Mouse (Mus musculus): ENCODE results near the gene Tmem219. TPM values are rescaled to one million over a fixed set of nuclear protein-coding genes. Genes with fewer than 3 reads are reported as not detected.

The Tmem219 gene
- total and polyA plus RNA-seq, 3 experiments = 8.6 to 33.6 (median 12.0) TPM

DNA sequence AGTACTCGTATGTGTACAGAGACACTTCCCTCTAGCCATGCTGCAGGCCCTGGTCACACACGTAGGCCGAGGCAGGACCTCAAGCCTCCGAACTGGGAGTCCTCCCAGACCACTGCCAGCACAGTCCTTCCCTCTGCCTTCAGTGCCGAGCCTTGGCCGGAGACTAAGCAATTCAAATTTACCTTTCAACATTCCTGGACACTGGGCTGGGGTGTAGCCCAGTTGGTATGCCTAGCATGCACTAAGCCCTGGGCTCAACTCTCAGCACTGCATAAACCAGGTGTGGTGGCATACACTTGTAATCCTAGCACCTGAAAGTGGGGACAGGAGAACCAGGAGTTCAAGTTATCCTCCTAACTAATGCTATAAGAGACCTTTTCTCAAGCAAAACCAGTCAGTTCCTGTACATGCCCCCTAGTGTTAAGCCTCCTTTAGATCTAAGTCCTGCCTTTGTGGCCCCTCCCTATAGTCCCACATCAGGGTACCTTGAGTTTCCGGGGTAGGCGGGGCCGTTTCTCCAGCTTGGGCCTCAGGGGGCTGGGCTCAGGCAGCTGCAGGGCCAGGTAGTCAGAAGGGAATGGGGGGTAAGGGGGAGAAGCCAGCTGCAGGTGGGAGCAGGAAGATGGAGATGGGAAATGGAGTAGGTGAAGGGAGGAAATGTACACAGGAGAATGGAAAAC, 65.8 kb downstream of the Tmem219 start:
- Histone ChIP-seq H3K79me2 (replicated peaks; ENCODE audit: control insufficient read depth, insufficient read depth, low read length) (no peaks in the 10 kb centered on the region), H3K36me3 (ENCODE audit: control insufficient read depth, insufficient read depth, low read length) (no peaks in the 10 kb centered on the region), H3K4me1 (ENCODE audit: control insufficient read depth, insufficient read depth, low read length) (peaks cover 3% of the 10 kb centered on the region), H3K9ac (ENCODE audit: low read depth, low read length) (no peak overlapping the region), H3K27ac (no peak overlapping the region), H3K4me3 (no peak overlapping the region), H3K27me3 (ENCODE audit: control insufficient read depth, insufficient read depth, low read length) (no peaks in the 10 kb centered on the region)
- 78% methylated on average over 9 of the region's 9 CpGs for WGBS
- TF ChIP-seq CTCF (IDR thresholded peaks at IDR 0.05) (no peak), EP300 (IDR thresholded peaks at IDR 0.05; ENCODE audit: insufficient read depth, low read depth, low read length) (no peak)
- intact Hi-C loops (cut with DNase I) = no loop called here
- no peak for DNase-seq

DNA sequence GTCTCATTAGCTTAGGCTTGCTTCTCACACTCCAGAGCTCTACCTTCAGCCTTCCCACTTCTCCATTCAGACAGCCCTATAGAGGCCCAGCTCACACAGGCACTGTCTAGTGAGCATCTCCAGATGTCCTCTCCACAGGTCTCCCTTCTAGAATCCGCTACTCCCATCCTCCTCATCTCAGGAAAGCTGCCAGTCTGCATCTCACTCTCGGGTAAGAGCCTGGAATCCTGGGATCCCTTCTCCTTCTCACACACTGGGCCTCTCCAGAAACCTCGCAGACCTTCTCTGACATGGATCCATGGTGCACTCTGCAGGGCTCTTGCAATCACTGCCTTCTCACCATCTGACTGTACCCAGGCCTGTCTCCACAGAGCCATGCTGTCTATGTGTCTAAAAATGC, 67.1 kb downstream of the Tmem219 start:
- WGBS = 87% methylated on average over 3 of the region's 3 CpGs

DNA sequence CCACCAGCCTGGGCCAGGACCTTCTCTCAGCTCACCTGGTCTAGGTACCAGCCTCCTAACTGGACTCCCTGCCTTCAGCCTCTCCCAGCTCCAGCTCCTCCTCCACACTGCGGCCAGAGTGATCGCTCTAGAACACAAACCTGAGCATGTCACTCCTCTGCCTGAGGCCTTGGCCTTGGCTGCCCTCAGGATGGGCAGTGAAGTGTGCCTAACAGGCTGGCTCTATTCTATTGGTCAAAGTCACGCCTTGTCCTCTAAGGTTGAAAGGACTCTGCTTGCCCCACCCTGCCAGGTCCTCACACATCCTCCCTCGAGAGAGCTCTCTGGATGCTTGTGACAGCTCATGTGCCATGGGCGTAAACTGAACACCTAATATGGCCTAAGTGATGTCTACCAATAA, 69.3 kb downstream of the Tmem219 start:
- DNase-seq = no peak
- Histone ChIP-seq H3K4me3 (no peak overlapping the region), H3K27ac (no peak overlapping the region), H3K36me3 (ENCODE audit: control insufficient read depth, insufficient read depth, low read length) (no peaks in the 10 kb centered on the region), H3K27me3 (ENCODE audit: control insufficient read depth, insufficient read depth, low read length) (peaks cover 5% of the 10 kb centered on the region), H3K4me1 (ENCODE audit: control insufficient read depth, insufficient read depth, low read length) (no peaks in the 10 kb centered on the region), H3K79me2 (replicated peaks; ENCODE audit: control insufficient read depth, insufficient read depth, low read length) (no peaks in the 10 kb centered on the region), H3K9ac (ENCODE audit: low read depth, low read length) (no peak overlapping the region)
- TF ChIP-seq EP300 (IDR thresholded peaks at IDR 0.05; ENCODE audit: insufficient read depth, low read depth, low read length) = no peak
- no peak for TF ChIP-seq CTCF (IDR thresholded peaks at IDR 0.05)
- no peak for TF ChIP-seq POLR2A (IDR thresholded peaks at IDR 0.05; ENCODE audit: insufficient read depth, low read depth, low read length)
- 84% methylated on average over 5 of the region's 5 CpGs for WGBS
- intact Hi-C loops (cut with DNase I) = no loop called here

More for the DNA sequence above, 67.1 kb downstream of the Tmem219 start:
- no peak for TF ChIP-seq EP300 (IDR thresholded peaks at IDR 0.05; ENCODE audit: insufficient read depth, low read depth, low read length)
- no peak for TF ChIP-seq CTCF (IDR thresholded peaks at IDR 0.05)
- no peak for TF ChIP-seq POLR2A (IDR thresholded peaks at IDR 0.05; ENCODE audit: insufficient read depth, low read depth, low read length)
- no peak overlapping the region for H3K4me3 ChIP-seq
- intact Hi-C loops (cut with DNase I) = no loop called here
- no peaks in the 10 kb centered on the region for H3K36me3 ChIP-seq (ENCODE audit: control insufficient read depth, insufficient read depth, low read length)
- H3K27ac ChIP-seq = no peak overlapping the region
- H3K27me3 ChIP-seq (ENCODE audit: control insufficient read depth, insufficient read depth, low read length) = no peaks in the 10 kb centered on the region
- H3K79me2 ChIP-seq (replicated peaks; ENCODE audit: control insufficient read depth, insufficient read depth, low read length) = no peaks in the 10 kb centered on the region
- DNase-seq = no peak
- no peak overlapping the region for H3K9ac ChIP-seq (ENCODE audit: low read depth, low read length)
- no peaks in the 10 kb centered on the region for H3K4me1 ChIP-seq (ENCODE audit: control insufficient read depth, insufficient read depth, low read length)

DNA sequence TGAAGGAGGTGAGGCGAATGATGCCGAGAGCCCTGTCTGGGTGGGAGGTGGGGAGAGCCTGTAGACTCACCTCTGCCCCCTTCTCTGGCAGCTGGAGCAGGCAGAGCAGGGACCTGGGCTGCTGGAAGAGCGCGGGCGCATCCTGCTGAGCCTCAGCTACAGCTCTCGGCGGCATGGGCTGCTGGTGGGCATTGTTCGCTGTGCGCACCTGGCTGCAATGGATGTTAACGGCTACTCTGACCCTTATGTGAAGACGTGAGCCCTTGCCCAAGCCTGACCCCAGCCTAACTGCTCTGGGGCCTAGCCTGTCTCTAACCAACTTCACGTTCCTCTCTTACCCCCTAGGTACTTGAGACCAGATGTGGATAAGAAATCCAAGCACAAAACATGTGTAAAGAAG, 71.5 kb downstream of the Tmem219 start:
- no peak overlapping the region for H3K9ac ChIP-seq (ENCODE audit: low read depth, low read length)
- no peak for DNase-seq
- 54% methylated on average over 12 of the region's 12 CpGs for WGBS
- no peaks in the 10 kb centered on the region for H3K79me2 ChIP-seq (replicated peaks; ENCODE audit: control insufficient read depth, insufficient read depth, low read length)
- intact Hi-C loops (cut with DNase I) = no loop called here
- no peaks in the 10 kb centered on the region for H3K4me1 ChIP-seq (ENCODE audit: control insufficient read depth, insufficient read depth, low read length)
- peaks cover 14% of the 10 kb centered on the region for H3K27me3 ChIP-seq (ENCODE audit: control insufficient read depth, insufficient read depth, low read length)
- no peak overlapping the region for H3K4me3 ChIP-seq
- H3K27ac ChIP-seq = no peak overlapping the region
- no peak for TF ChIP-seq CTCF (IDR thresholded peaks at IDR 0.05)
- TF ChIP-seq POLR2A (IDR thresholded peaks at IDR 0.05; ENCODE audit: insufficient read depth, low read depth, low read length) = no peak
- TF ChIP-seq EP300 (IDR thresholded peaks at IDR 0.05; ENCODE audit: insufficient read depth, low read depth, low read length) = no peak
- H3K36me3 ChIP-seq (ENCODE audit: control insufficient read depth, insufficient read depth, low read length) = no peaks in the 10 kb centered on the region

DNA sequence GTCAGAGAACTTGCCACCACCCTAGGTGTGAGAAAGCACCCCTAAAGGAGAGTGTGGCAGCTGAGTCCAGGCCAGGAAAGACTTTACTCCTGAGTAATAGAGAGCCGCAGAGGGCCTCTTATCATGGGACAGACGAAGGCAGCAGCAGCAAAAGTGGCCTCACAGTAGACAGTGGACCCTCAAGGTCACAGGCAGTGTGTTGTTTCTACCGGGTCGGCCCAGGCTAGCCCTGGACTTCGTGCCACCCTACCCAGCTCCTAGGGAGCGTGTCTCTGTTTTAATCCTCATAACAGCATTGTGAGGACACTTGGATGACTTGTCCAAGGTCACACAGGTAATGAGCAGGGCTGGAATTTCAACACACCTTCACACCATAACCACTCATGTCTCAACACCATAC, 72.6 kb downstream of the Tmem219 start:
- peaks cover 14% of the 10 kb centered on the region for H3K27me3 ChIP-seq (ENCODE audit: control insufficient read depth, insufficient read depth, low read length)
- intact Hi-C loops (cut with DNase I) = no loop called here
- TF ChIP-seq EP300 (IDR thresholded peaks at IDR 0.05; ENCODE audit: insufficient read depth, low read depth, low read length) (no peak), CTCF (IDR thresholded peaks at IDR 0.05) (no peak), POLR2A (IDR thresholded peaks at IDR 0.05; ENCODE audit: insufficient read depth, low read depth, low read length) (no peak)

DNA sequence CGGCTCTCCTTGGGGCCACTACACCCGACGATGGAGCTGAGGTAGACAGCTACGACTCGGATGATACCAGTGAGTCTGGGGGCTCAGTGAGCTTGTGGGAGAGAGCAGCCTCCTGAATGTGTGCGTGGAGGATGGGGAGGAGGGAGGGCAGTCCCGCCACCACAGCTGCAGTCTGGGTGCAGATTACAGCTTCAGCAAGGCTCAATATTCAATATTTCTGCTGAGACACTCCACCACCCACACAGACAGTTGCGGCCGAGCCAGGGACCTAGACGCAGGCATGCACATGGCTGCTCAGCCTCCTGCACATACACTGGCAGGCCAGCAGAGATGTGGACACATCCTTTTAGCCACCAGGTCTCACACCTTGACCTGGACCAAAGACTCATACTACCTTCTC, 73.9 kb downstream of the Tmem219 start:
- H3K36me3 ChIP-seq (ENCODE audit: control insufficient read depth, insufficient read depth, low read length) = no peaks in the 10 kb centered on the region
- no peak overlapping the region for H3K9ac ChIP-seq (ENCODE audit: low read depth, low read length)
- DNase-seq = no peak
- no peak overlapping the region for H3K4me3 ChIP-seq
- TF ChIP-seq CTCF (IDR thresholded peaks at IDR 0.05) = no peak
- no peaks in the 10 kb centered on the region for H3K79me2 ChIP-seq (replicated peaks; ENCODE audit: control insufficient read depth, insufficient read depth, low read length)
- H3K27me3 ChIP-seq (ENCODE audit: control insufficient read depth, insufficient read depth, low read length) = peaks cover 14% of the 10 kb centered on the region
- H3K27ac ChIP-seq = no peak overlapping the region
- intact Hi-C loops (cut with DNase I) = loop anchor here (1.0 kb wide), 1 partner anchor 19 kb away; no protein-coding TSS in a partner anchor
- H3K4me1 ChIP-seq (ENCODE audit: control insufficient read depth, insufficient read depth, low read length) = no peaks in the 10 kb centered on the region
- WGBS = 33% methylated on average over 10 of the region's 10 CpGs

More for the DNA sequence above, 72.6 kb downstream of the Tmem219 start:
- no peaks in the 10 kb centered on the region for H3K79me2 ChIP-seq (replicated peaks; ENCODE audit: control insufficient read depth, insufficient read depth, low read length)
- H3K36me3 ChIP-seq (ENCODE audit: control insufficient read depth, insufficient read depth, low read length) = no peaks in the 10 kb centered on the region
- DNase-seq = no peak
- no peak overlapping the region for H3K27ac ChIP-seq
- no peak overlapping the region for H3K9ac ChIP-seq (ENCODE audit: low read depth, low read length)
- H3K4me1 ChIP-seq (ENCODE audit: control insufficient read depth, insufficient read depth, low read length) = no peaks in the 10 kb centered on the region
- WGBS = 63% methylated on average over 6 of the region's 6 CpGs
- H3K4me3 ChIP-seq = no peak overlapping the region

Data from heart, adult 2 months (tissue).